Mouse (Mus musculus) E14TG2a.4 (cell line): Measurements from ENCODE around the gene Sept12.

Experiments used
- CTCF ChIP-seq: conservative IDR thresholded peaks from 2 replicates; pipeline ENCODE4 v1.5.1; 2014; ENCODE audit warnings: low read length
- NANOG ChIP-seq: IDR thresholded peaks from 2 replicates; pipeline ENCODE4 v1.6.1; 2014; ENCODE audit warnings: borderline replicate concordance, low read length, mixed read lengths
- POU5F1 ChIP-seq: IDR thresholded peaks from 2 replicates; pipeline ENCODE4 v1.6.1; 2014; ENCODE audit warnings: low read length, borderline replicate concordance

DNA sequence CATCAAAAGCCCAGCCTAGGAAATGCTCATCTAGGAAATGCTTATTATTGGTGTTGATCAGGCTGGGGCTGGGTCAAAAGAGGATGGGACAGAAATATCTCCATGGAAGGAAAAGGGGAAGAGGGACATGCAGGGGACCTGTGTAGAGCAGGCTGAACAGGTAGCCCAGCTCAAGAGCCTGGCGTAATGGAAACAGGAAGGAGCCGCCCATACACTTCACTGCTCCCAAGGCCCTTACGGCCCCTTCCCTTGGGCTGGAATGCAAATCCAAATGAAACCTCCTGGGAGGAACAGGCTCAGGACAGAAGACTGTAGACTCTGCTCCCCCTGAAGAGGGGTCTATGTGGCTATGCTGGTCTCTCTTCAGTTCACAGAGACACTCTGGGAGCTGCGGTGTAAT is 16.9 kb upstream of the Sept12 start:
- TF ChIP-seq CTCF (no peak), NANOG (no peak), POU5F1 (no peak)
